Mouse (Mus musculus) G1E (cell line): ENCODE measurements around the gene Slc4a5. TPM values are rescaled to one million over a fixed set of nuclear protein-coding genes. Genes with fewer than 3 reads are reported as not detected.

Source experiments
- ATAC-seq: 2 replicates; pipeline ENCODE4 v1.8.0; 2016; ENCODE audit warnings: mild to moderate bottlenecking; ENCODE audit not compliant: insufficient number of reproducible peaks, poor library complexity, low FRiP score, severe bottlenecking; ENCODE audit errors: extremely low read depth
- DNase-seq: peaks from one replicate; pipeline ENCODE4 v3.0.0; 2012; ENCODE audit warnings: low spot score
- H3K27me3 ChIP-seq: 2 replicates; pipeline ENCODE4 v1.6.1; 2012; ENCODE audit warnings: mild to moderate bottlenecking, low read length, inconsistent platforms; ENCODE audit not compliant: insufficient read depth
- H3K36me3 ChIP-seq: replicated peaks from 2 replicates; pipeline ENCODE3; 2012; ENCODE audit warnings: mild to moderate bottlenecking, inconsistent platforms
- H3K4me1 ChIP-seq: 2 replicates; pipeline ENCODE4 v1.6.1; 2012; ENCODE audit warnings: low read depth, low read length, inconsistent platforms, mixed read lengths; ENCODE audit not compliant: insufficient read depth
- H3K4me3 ChIP-seq: 2 replicates; pipeline ENCODE4 v1.5.1; 2012; ENCODE audit warnings: low read depth, mild to moderate bottlenecking, inconsistent platforms, low read length, moderate library complexity, mixed read lengths
- H3K9me3 ChIP-seq: replicated peaks from 2 replicates; pipeline ENCODE4 v1.6.1; 2012; ENCODE audit warnings: inconsistent platforms
- CTCF ChIP-seq: IDR thresholded peaks from 2 replicates; pipeline ENCODE4 v1.5.1; 2012; ENCODE audit warnings: low read depth, low read length, inconsistent platforms, mixed read lengths
- GATA1 ChIP-seq: IDR thresholded peaks from 2 replicates; pipeline ENCODE4 v1.6.1; 2012; ENCODE audit warnings: borderline replicate concordance, low read length, inconsistent platforms, mixed read lengths
- GATA2 ChIP-seq: IDR thresholded peaks from 2 replicates; pipeline ENCODE4 v1.6.1; 2012; ENCODE audit warnings: low read depth, low read length, inconsistent platforms, borderline replicate concordance
- POLR2AphosphoS5 ChIP-seq: IDR thresholded peaks from 2 replicates; pipeline ENCODE4 v1.6.1; 2012; ENCODE audit warnings: low read depth, low read length, inconsistent platforms; ENCODE audit not compliant: insufficient replicate concordance
- TAL1 ChIP-seq: conservative IDR thresholded peaks from 2 replicates; pipeline ENCODE4 v1.6.1; 2012; ENCODE audit warnings: low read depth, low read length, inconsistent platforms, mixed read lengths
- polyA plus RNA-seq: library from polyadenylated mRNA; stranded (reverse); fragments of >175 nt; gene quantifications from 2 replicates; pipeline ENCODE4 v1.2.3, GENCODE M21; 2012
- total RNA-seq, 2 experiments: library from RNA; stranded (forward) in 1 of 2; stranded (reverse) in 1 of 2; fragments of 200-1000 nt in 1 of 2; fragments of >200 nt in 1 of 2; fragmentation: Nextera tagmentation in 1 of 2; gene quantifications; 2 replicates each; pipeline ENCODE4 v1.2.3; 2014 to 2017

The Slc4a5 gene
- total and polyA plus RNA-seq, 3 experiments, result 0.05 TPM; not detected in 2

DNA sequence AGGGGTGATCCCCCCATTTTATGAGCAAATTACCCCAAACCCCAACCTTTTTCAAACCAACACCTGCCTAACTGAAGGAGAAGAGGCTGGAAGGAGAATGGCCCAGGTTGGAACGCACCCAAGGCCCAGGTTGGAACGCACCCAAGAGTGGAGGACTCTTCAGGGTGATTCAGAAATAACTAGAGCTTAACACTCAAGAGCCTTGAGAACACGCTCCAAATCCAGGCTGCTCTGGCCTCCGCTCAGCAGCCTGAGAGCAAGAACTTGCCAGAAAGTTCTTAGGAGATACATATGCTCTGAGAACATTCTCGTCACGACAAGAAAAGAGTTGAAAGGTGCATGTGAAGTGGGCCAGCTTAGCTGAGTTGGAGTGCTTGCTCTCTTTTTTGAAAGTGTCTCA is 25.5 kb downstream of the Slc4a5 start:
- no peak for DNase-seq
- no peak overlapping the region for H3K4me3 ChIP-seq
- no peak for TF ChIP-seq GATA1
- no peak for TF ChIP-seq CTCF
- no peak for TF ChIP-seq TAL1
- TF ChIP-seq GATA2, result no peak
- no peak for TF ChIP-seq POLR2AphosphoS5

DNA sequence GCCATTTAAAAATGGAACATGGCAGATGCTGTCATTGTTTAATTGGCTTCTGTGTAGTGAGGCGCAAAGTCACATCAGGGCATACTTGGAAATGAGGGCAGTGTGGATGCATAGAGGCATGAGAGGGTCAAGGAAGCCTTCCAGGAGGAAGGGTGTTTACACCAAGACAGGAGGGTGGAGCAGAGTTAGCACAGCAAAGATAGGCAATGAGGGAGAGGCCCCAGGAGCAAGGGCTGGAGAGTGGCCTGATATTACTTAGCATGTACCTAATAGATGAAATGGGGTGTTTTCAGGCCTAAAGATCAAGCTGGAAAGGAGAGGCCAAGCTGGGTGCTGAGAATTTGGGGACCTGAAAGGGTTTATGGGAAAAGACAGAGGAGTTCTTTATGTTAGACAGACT is 26.4 kb downstream of the Slc4a5 start:
- no peaks in the 10 kb centered on the region for H3K4me1 ChIP-seq
- H3K9me3 ChIP-seq, result no peaks in the 10 kb centered on the region
- TF ChIP-seq POLR2AphosphoS5 (no peak), GATA1 (no peak), GATA2 (no peak), CTCF (no peak), TAL1 (no peak)
- DNase-seq (no peak), ATAC-seq (no peak)
- peaks cover 25% of the 10 kb centered on the region for H3K27me3 ChIP-seq
- no peak overlapping the region for H3K4me3 ChIP-seq
- no peaks in the 10 kb centered on the region for H3K36me3 ChIP-seq

More for the DNA sequence above, 25.5 kb downstream of the Slc4a5 start:
- no peak for ATAC-seq
- Histone ChIP-seq H3K27me3 (peaks cover 27% of the 10 kb centered on the region), H3K36me3 (no peaks in the 10 kb centered on the region), H3K9me3 (no peaks in the 10 kb centered on the region), H3K4me1 (no peaks in the 10 kb centered on the region)

DNA sequence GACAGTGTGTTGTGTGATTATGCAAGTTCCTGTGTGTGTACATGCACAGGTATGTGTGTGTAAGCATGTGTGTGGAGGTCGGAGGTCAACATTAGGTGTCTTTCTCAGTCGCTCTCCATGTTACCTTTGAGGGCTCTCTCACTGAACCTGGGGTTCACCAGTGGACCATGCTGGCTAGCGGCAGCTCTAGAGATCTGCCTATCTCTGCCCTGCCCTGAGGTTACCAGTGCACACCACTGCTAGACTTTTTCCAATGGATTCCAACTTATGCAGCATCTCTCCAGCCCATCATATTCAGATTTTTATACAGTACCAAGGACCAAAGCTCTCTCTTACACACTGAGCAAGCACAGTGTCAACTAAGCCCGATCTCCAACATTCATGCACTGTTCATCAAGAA is 27.1 kb downstream of the Slc4a5 start:
- no peaks in the 10 kb centered on the region for H3K4me1 ChIP-seq
- no peak for DNase-seq
- ATAC-seq, result no peak
- no peaks in the 10 kb centered on the region for H3K36me3 ChIP-seq
- H3K4me3 ChIP-seq, result no peak overlapping the region
- TF ChIP-seq GATA1 (no peak), POLR2AphosphoS5 (no peak), TAL1 (no peak), CTCF (no peak), GATA2 (no peak)
- peaks cover 24% of the 10 kb centered on the region for H3K27me3 ChIP-seq
- H3K9me3 ChIP-seq, result no peaks in the 10 kb centered on the region

DNA sequence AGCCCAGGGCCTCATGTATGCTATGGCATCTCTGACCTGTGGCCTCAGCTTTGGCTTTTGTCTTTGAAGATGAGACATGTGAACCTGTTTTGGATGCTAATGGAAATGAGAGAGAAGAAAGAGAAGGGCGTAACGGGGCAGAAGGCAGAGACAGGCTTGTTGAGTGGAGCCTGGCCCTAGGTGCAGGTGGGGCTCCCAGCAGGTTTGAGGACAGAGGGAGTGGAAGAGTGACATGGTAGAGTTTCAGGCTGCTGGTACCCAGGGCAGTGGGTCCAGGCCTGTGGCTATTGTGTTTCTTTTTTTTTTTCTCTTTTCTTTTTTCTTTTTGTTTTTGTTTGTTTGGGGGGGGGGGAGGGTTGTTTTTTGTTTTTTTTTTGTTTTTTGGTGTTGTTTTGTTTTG is 27.5 kb downstream of the Slc4a5 start:
- no peak for TF ChIP-seq GATA1
- Histone ChIP-seq H3K36me3 (no peaks in the 10 kb centered on the region), H3K4me3 (no peak overlapping the region)

DNA sequence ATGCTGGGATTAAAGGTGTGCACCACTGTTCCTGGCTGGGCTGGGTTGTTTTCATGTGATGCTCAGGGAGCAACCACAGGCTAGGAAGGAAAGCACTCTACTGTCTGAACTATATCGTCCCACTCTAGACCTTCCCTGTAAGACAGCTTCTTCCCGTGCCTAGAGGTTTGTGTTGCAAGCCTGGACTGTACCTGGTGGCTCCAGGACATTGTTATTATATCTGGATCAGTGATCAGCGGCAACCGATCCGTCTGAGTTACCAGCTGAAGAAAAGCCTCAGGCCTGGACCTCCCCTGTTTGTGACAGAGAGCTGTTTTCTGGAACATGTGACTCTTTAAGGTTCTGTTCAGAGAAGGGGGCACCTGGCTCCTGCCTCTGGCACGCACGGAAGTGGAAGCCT is 34.6 kb downstream of the Slc4a5 start:
- DNase-seq (no peak), ATAC-seq (no peak)
- no peak for TF ChIP-seq TAL1
- TF ChIP-seq POLR2AphosphoS5, result no peak
- no peak for TF ChIP-seq GATA1
- no peak for TF ChIP-seq GATA2
- no peak for TF ChIP-seq CTCF
- H3K4me1 ChIP-seq, result no peaks in the 10 kb centered on the region
- peaks cover 23% of the 10 kb centered on the region for H3K27me3 ChIP-seq
- no peak overlapping the region for H3K4me3 ChIP-seq
- no peaks in the 10 kb centered on the region for H3K36me3 ChIP-seq
- no peaks in the 10 kb centered on the region for H3K9me3 ChIP-seq

More for the DNA sequence above, 27.5 kb downstream of the Slc4a5 start:
- DNase-seq, result no peak
- Histone ChIP-seq H3K4me1 (no peaks in the 10 kb centered on the region), H3K9me3 (no peaks in the 10 kb centered on the region), H3K27me3 (peaks cover 21% of the 10 kb centered on the region)
- ATAC-seq, result no peak

DNA sequence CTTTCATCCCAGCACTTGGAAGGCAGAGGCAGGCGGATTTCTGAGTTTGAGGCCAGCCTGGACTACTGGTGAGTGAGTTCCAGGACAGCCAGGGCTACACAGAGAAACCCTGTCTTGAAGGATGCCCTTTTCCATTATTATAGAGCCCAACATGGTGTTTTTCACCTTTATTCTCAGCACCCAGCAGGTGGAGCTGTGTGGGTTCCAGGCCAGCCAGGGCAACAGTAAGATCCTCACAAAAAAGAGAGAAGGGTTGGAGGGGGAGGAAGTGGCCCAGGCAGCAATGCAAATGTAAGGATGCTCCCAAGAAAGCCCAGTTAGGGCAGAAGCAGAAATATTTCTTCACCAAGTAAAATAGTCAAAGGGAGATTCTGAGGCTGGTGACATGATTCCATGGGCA is 44.9 kb downstream of the Slc4a5 start:
- Histone ChIP-seq H3K36me3 (no peaks in the 10 kb centered on the region), H3K9me3 (no peaks in the 10 kb centered on the region), H3K4me3 (no peak overlapping the region), H3K4me1 (peaks cover 5% of the 10 kb centered on the region), H3K27me3 (peaks cover 48% of the 10 kb centered on the region)
- no peak for TF ChIP-seq POLR2AphosphoS5
- no peak for TF ChIP-seq CTCF
- TF ChIP-seq TAL1, result no peak
- no peak for TF ChIP-seq GATA2
- no peak for TF ChIP-seq GATA1
- DNase-seq, result no peak
- no peak for ATAC-seq

DNA sequence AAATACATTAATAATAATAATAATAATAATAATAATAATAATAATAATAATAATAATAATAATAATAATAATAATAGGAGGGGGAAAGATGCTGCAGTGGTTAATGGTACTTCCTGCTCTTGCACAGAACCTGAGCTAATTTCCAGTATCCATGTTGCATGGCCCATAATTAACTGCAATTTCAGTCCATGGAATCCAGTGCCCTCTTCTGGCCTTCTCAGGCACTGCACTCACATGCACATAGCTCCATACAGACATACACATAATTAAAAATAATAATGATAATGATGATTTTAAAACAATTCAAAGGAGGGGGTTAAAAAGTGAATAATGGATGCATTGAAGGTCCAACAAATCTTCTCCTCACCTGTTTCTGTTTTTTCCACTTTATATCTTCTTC is 45.6 kb downstream of the Slc4a5 start:
- Histone ChIP-seq H3K4me1 (peaks cover 5% of the 10 kb centered on the region), H3K4me3 (no peak overlapping the region), H3K27me3 (peaks cover 46% of the 10 kb centered on the region), H3K36me3 (no peaks in the 10 kb centered on the region), H3K9me3 (no peaks in the 10 kb centered on the region)
- DNase-seq (no peak), ATAC-seq (no peak)
- TF ChIP-seq POLR2AphosphoS5 (no peak), TAL1 (no peak), GATA1 (no peak), CTCF (0 out of 2 replicates have a peak, but pooled peaks have one; percentile 8)
